Mouse (Mus musculus): ENCODE results near the gene Ncam1. TPM values are rescaled to one million over a fixed set of nuclear protein-coding genes. Genes with fewer than 3 reads are reported as not detected.

Ncam1 gene
- polyA plus RNA-seq, 1 experiment from 2014 or later, result 39.8 TPM

GRCm38 (mm10) chr9:49681848-49682469 lies 116.8 kb downstream of the Ncam1 start:
- Histone ChIP-seq H3K36me3 (ENCODE audit: control insufficient read depth, insufficient read depth, low read length) (no peaks in the 10 kb centered on the region), H3K9ac (ENCODE audit: low read depth, low read length) (no peak overlapping the region), H3K9me3 (replicated peaks; ENCODE audit: control insufficient read depth, low read length) (no peaks in the 10 kb centered on the region), H3K4me2 (no peak overlapping the region), H3K27ac (ENCODE audit: low read depth, low read length) (no peak overlapping the region), H3K4me1 (ENCODE audit: control insufficient read depth, insufficient read depth, low read length) (no peaks in the 10 kb centered on the region; the same call in 1 of the 2 replicates), H3K27me3 (ENCODE audit: control insufficient read depth, insufficient read depth, low read length) (no peaks in the 10 kb centered on the region), H3K4me3 (ENCODE audit: low read depth, low read length) (no peak overlapping the region)
- WGBS (ENCODE audit: insufficient replicate concordance), result 75% methylated on average over 7 of the region's 7 CpGs
- ATAC-seq (replicated peaks; ENCODE audit: insufficient number of reproducible peaks, low FRiP score, low TSS enrichment), result no peak

- Histone ChIP-seq H3K4me1 (ENCODE audit: control insufficient read depth, insufficient read depth, low read length) (peaks cover 4% of the 10 kb centered on the region; the same call in 1 of the 2 replicates), H3K27me3 (ENCODE audit: control insufficient read depth, insufficient read depth, low read length) (no peaks in the 10 kb centered on the region), H3K4me2 (no peak overlapping the region), H3K27ac (ENCODE audit: low read depth, low read length) (no peak overlapping the region), H3K36me3 (ENCODE audit: control insufficient read depth, insufficient read depth, low read length) (no peaks in the 10 kb centered on the region), H3K4me3 (ENCODE audit: low read depth, low read length) (no peak overlapping the region), H3K9me3 (replicated peaks; ENCODE audit: control insufficient read depth, low read length) (no peaks in the 10 kb centered on the region), H3K9ac (ENCODE audit: low read depth, low read length) (no peak overlapping the region)
- 55% methylated on average over 3 of the region's 3 CpGs for WGBS (ENCODE audit: insufficient replicate concordance)
- no peak for ATAC-seq (replicated peaks; ENCODE audit: insufficient number of reproducible peaks, low FRiP score, low TSS enrichment)
Measured at GRCm38 (mm10) chr9:49679270-49679669, 119.5 kb downstream of the Ncam1 start.

GRCm38 (mm10) chr9:49675696-49676465 lies 122.8 kb downstream of the Ncam1 start:
- H3K4me1 ChIP-seq (ENCODE audit: control insufficient read depth, insufficient read depth, low read length), result peaks cover 4% of the 10 kb centered on the region; the same call in 1 of the 2 replicates
- ATAC-seq (replicated peaks; ENCODE audit: insufficient number of reproducible peaks, low FRiP score, low TSS enrichment), result no peak
- WGBS (ENCODE audit: insufficient replicate concordance), result 53% methylated on average over 9 of the region's 9 CpGs
- no peaks in the 10 kb centered on the region for H3K9me3 ChIP-seq (replicated peaks; ENCODE audit: control insufficient read depth, low read length)
- H3K9ac ChIP-seq (ENCODE audit: low read depth, low read length), result no peak overlapping the region
- H3K27me3 ChIP-seq (ENCODE audit: control insufficient read depth, insufficient read depth, low read length), result no peaks in the 10 kb centered on the region
- no peaks in the 10 kb centered on the region for H3K36me3 ChIP-seq (ENCODE audit: control insufficient read depth, insufficient read depth, low read length)
- no peak overlapping the region for H3K4me3 ChIP-seq (ENCODE audit: low read depth, low read length)
- no peak overlapping the region for H3K27ac ChIP-seq (ENCODE audit: low read depth, low read length)
- no peak overlapping the region for H3K4me2 ChIP-seq

- H3K9ac ChIP-seq (ENCODE audit: low read depth, low read length), result no peak overlapping the region
- H3K36me3 ChIP-seq (ENCODE audit: control insufficient read depth, insufficient read depth, low read length), result no peaks in the 10 kb centered on the region
- ATAC-seq (replicated peaks; ENCODE audit: insufficient number of reproducible peaks, low FRiP score, low TSS enrichment), result no peak
- H3K27ac ChIP-seq (ENCODE audit: low read depth, low read length), result no peak overlapping the region
- no peak overlapping the region for H3K4me3 ChIP-seq (ENCODE audit: low read depth, low read length)
- H3K9me3 ChIP-seq (replicated peaks; ENCODE audit: control insufficient read depth, low read length), result no peaks in the 10 kb centered on the region
- 60% methylated on average over 6 of the region's 6 CpGs for WGBS (ENCODE audit: insufficient replicate concordance)
- no peaks in the 10 kb centered on the region for H3K27me3 ChIP-seq (ENCODE audit: control insufficient read depth, insufficient read depth, low read length)
- no peak overlapping the region for H3K4me2 ChIP-seq
- peaks cover 4% of the 10 kb centered on the region; the same call in 1 of the 2 replicates for H3K4me1 ChIP-seq (ENCODE audit: control insufficient read depth, insufficient read depth, low read length)
Measured at GRCm38 (mm10) chr9:49672646-49673199, 126.0 kb downstream of the Ncam1 start.

- Histone ChIP-seq H3K36me3 (ENCODE audit: control insufficient read depth, insufficient read depth, low read length) (no peaks in the 10 kb centered on the region), H3K27me3 (ENCODE audit: control insufficient read depth, insufficient read depth, low read length) (no peaks in the 10 kb centered on the region), H3K9me3 (replicated peaks; ENCODE audit: control insufficient read depth, low read length) (no peaks in the 10 kb centered on the region; the same call in 1 of the 2 replicates), H3K4me1 (ENCODE audit: control insufficient read depth, insufficient read depth, low read length) (no peaks in the 10 kb centered on the region), H3K9ac (ENCODE audit: low read depth, low read length) (no peak overlapping the region), H3K27ac (ENCODE audit: low read depth, low read length) (no peak overlapping the region), H3K4me2 (no peak overlapping the region), H3K4me3 (ENCODE audit: low read depth, low read length) (no peak overlapping the region)
- ATAC-seq (replicated peaks; ENCODE audit: insufficient number of reproducible peaks, low FRiP score, low TSS enrichment), result no peak
Measured at GRCm38 (mm10) chr9:49667066-49667465, 131.7 kb downstream of the Ncam1 start.

- no peak for ATAC-seq (replicated peaks; ENCODE audit: insufficient number of reproducible peaks, low FRiP score, low TSS enrichment)
- Histone ChIP-seq H3K27me3 (ENCODE audit: control insufficient read depth, insufficient read depth, low read length) (no peaks in the 10 kb centered on the region), H3K36me3 (ENCODE audit: control insufficient read depth, insufficient read depth, low read length) (no peaks in the 10 kb centered on the region), H3K4me2 (no peak overlapping the region), H3K4me3 (ENCODE audit: low read depth, low read length) (no peak overlapping the region), H3K4me1 (ENCODE audit: control insufficient read depth, insufficient read depth, low read length) (no peaks in the 10 kb centered on the region), H3K9ac (ENCODE audit: low read depth, low read length) (no peak overlapping the region), H3K27ac (ENCODE audit: low read depth, low read length) (no peak overlapping the region), H3K9me3 (replicated peaks; ENCODE audit: control insufficient read depth, low read length) (no peaks in the 10 kb centered on the region; the same call in 1 of the 2 replicates)
- 49% methylated on average over 5 of the region's 5 CpGs for WGBS (ENCODE audit: insufficient replicate concordance)
Measured at GRCm38 (mm10) chr9:49665361-49665760, 133.4 kb downstream of the Ncam1 start.

- ATAC-seq (replicated peaks; ENCODE audit: insufficient number of reproducible peaks, low FRiP score, low TSS enrichment), result no peak
- Histone ChIP-seq H3K36me3 (ENCODE audit: control insufficient read depth, insufficient read depth, low read length) (no peaks in the 10 kb centered on the region), H3K27ac (ENCODE audit: low read depth, low read length) (no peak overlapping the region), H3K9ac (ENCODE audit: low read depth, low read length) (no peak overlapping the region), H3K9me3 (replicated peaks; ENCODE audit: control insufficient read depth, low read length) (no peaks in the 10 kb centered on the region; the same call in 1 of the 2 replicates), H3K4me3 (ENCODE audit: low read depth, low read length) (no peak overlapping the region), H3K4me2 (no peak overlapping the region), H3K4me1 (ENCODE audit: control insufficient read depth, insufficient read depth, low read length) (no peaks in the 10 kb centered on the region), H3K27me3 (ENCODE audit: control insufficient read depth, insufficient read depth, low read length) (no peaks in the 10 kb centered on the region)
- 85% methylated on average over 8 of the region's 8 CpGs for WGBS (ENCODE audit: insufficient replicate concordance)
Measured at GRCm38 (mm10) chr9:49663927-49664320, 134.8 kb downstream of the Ncam1 start.

GRCm38 (mm10) chr9:49662958-49663926 lies 135.5 kb downstream of the Ncam1 start:
- no peaks in the 10 kb centered on the region for H3K36me3 ChIP-seq (ENCODE audit: control insufficient read depth, insufficient read depth, low read length)
- H3K4me2 ChIP-seq, result no peak overlapping the region
- ATAC-seq (replicated peaks; ENCODE audit: insufficient number of reproducible peaks, low FRiP score, low TSS enrichment), result no peak
- H3K4me1 ChIP-seq (ENCODE audit: control insufficient read depth, insufficient read depth, low read length), result no peaks in the 10 kb centered on the region
- WGBS (ENCODE audit: insufficient replicate concordance), result 78% methylated on average over 8 of the region's 8 CpGs
- H3K27ac ChIP-seq (ENCODE audit: low read depth, low read length), result no peak overlapping the region
- no peaks in the 10 kb centered on the region; the same call in 1 of the 2 replicates for H3K9me3 ChIP-seq (replicated peaks; ENCODE audit: control insufficient read depth, low read length)
- H3K4me3 ChIP-seq (ENCODE audit: low read depth, low read length), result no peak overlapping the region
- no peaks in the 10 kb centered on the region for H3K27me3 ChIP-seq (ENCODE audit: control insufficient read depth, insufficient read depth, low read length)
- no peak overlapping the region for H3K9ac ChIP-seq (ENCODE audit: low read depth, low read length)
